Mouse (Mus musculus): ENCODE results near the gene Treh. TPM values are rescaled to one million over a fixed set of nuclear protein-coding genes. Genes with fewer than 3 reads are reported as not detected.

The Treh gene
- polyA plus RNA-seq, 1 experiment, result 32.2 TPM

GRCm38 (mm10) chr9:44733671-44734523 is 60.9 kb downstream of the Treh start:
- no peaks in the 10 kb centered on the region for H3K36me3 ChIP-seq (ENCODE audit: control insufficient read depth, insufficient read depth, low read length)
- H3K4me1 ChIP-seq (ENCODE audit: control insufficient read depth, insufficient read depth, low read length), result peaks cover 19% of the 10 kb centered on the region
- WGBS, result 16% methylated on average over 79 of the region's 79 CpGs
- no peaks in the 10 kb centered on the region for H3K27me3 ChIP-seq (replicated peaks; ENCODE audit: control insufficient read depth, insufficient read depth, low read length)
- H3K4me3 ChIP-seq (ENCODE audit: insufficient read depth, low read depth, low read length), result peak overlapping the region; percentile 76
- H3K27ac ChIP-seq (ENCODE audit: insufficient read depth, low read depth, low read length), result peak overlapping the region; percentile 46
- peak; percentile 66 for DNase-seq
- TF ChIP-seq POLR2A (IDR thresholded peaks at IDR 0.05; ENCODE audit: low read depth, low read length) (no peak), CTCF (conservative IDR thresholded peaks at IDR 0.05; ENCODE audit: insufficient read depth, insufficient read length, low read depth, low read length) (no peak)

GRCm38 (mm10) chr9:44734524-44735494 is 61.8 kb downstream of the Treh start, which contains the start of gene Phldb1:
Gene Phldb1 (minus strand): TSS chr9:44735198.
- H3K36me3 ChIP-seq (ENCODE audit: control insufficient read depth, insufficient read depth, low read length), result no peaks in the 10 kb centered on the region
- DNase-seq, result peak; percentile 84
- peak; percentile 63 for TF ChIP-seq POLR2A (IDR thresholded peaks at IDR 0.05; ENCODE audit: low read depth, low read length)
- TF ChIP-seq CTCF (conservative IDR thresholded peaks at IDR 0.05; ENCODE audit: insufficient read depth, insufficient read length, low read depth, low read length), result peak; percentile 48
- peak within 1 kb of the TSS; percentile 60 for H3K27ac ChIP-seq (ENCODE audit: insufficient read depth, low read depth, low read length)
- 1% methylated on average over 47 of the region's 47 CpGs for WGBS
- H3K4me3 ChIP-seq (ENCODE audit: insufficient read depth, low read depth, low read length), result peak within 1 kb of the TSS; percentile 76
- H3K27me3 ChIP-seq (replicated peaks; ENCODE audit: control insufficient read depth, insufficient read depth, low read length), result no peaks in the 10 kb centered on the region
- peaks cover 19% of the 10 kb centered on the region for H3K4me1 ChIP-seq (ENCODE audit: control insufficient read depth, insufficient read depth, low read length)

GRCm38 (mm10) chr9:44735886-44736285 is 62.9 kb downstream of the Treh start:
- peaks cover 19% of the 10 kb centered on the region for H3K4me1 ChIP-seq (ENCODE audit: control insufficient read depth, insufficient read depth, low read length)
- peak overlapping the region; percentile 60 for H3K27ac ChIP-seq (ENCODE audit: insufficient read depth, low read depth, low read length)
- WGBS, result 42% methylated on average over 6 of the region's 6 CpGs
- no peaks in the 10 kb centered on the region for H3K27me3 ChIP-seq (replicated peaks; ENCODE audit: control insufficient read depth, insufficient read depth, low read length)
- H3K36me3 ChIP-seq (ENCODE audit: control insufficient read depth, insufficient read depth, low read length), result no peaks in the 10 kb centered on the region
- no peak overlapping the region for H3K4me3 ChIP-seq (ENCODE audit: insufficient read depth, low read depth, low read length)
- no peak for DNase-seq
- no peak for TF ChIP-seq CTCF (conservative IDR thresholded peaks at IDR 0.05; ENCODE audit: insufficient read depth, insufficient read length, low read depth, low read length)
- no peak for TF ChIP-seq POLR2A (IDR thresholded peaks at IDR 0.05; ENCODE audit: low read depth, low read length)

Other genes with a start within 250 kb of the Treh start
- gene Foxr1, start 232.1 kb upstream of the Treh start, polyA plus RNA-seq (2012; rRNA removed), result not detected in 2 replicates
- gene Upk2, start 218.3 kb upstream of the Treh start, polyA plus RNA-seq (2012; rRNA removed), result 9.0 and 11.6 TPM in 2 replicates
- gene Bcl9l, start 190.4 kb upstream of the Treh start, polyA plus RNA-seq (2012; rRNA removed), result 23.1 and 25.1 TPM in 2 replicates
- gene Cxcr5, start 111.4 kb upstream of the Treh start, polyA plus RNA-seq (2012; rRNA removed), result 0.20 and 4.0 TPM in 2 replicates
- gene Ddx6, start 68.3 kb upstream of the Treh start, polyA plus RNA-seq (2012; rRNA removed), result 18.1 and 20.8 TPM in 2 replicates
- 37.6 and 46.4 TPM in 2 replicates for gene Phldb1, start 62.0 kb downstream of the Treh start, polyA plus RNA-seq (2012; rRNA removed)
- 42.3 and 50.9 TPM in 2 replicates for gene Arcn1, start 94.6 kb downstream of the Treh start, polyA plus RNA-seq (2012; rRNA removed)
- gene Ift46, start 94.7 kb downstream of the Treh start, polyA plus RNA-seq (2012; rRNA removed), result 51.0 and 58.8 TPM in 2 replicates
- gene Tmem25, start 126.1 kb downstream of the Treh start, polyA plus RNA-seq (2012; rRNA removed), result 71.8 and 100 TPM in 2 replicates
- gene Ttc36, start 129.8 kb downstream of the Treh start, polyA plus RNA-seq (2012; rRNA removed), result 1,516 and 1,584 TPM in 2 replicates
- gene Kmt2a, start 208.1 kb downstream of the Treh start, polyA plus RNA-seq (2012; rRNA removed), result 12.1 and 13.9 TPM in 2 replicates
- gene Atp5l, start 247.5 kb downstream of the Treh start, polyA plus RNA-seq (2012; rRNA removed), result 732 and 924 TPM in 2 replicates

Data from kidney, adult 2 months (tissue).